Mouse (Mus musculus): ENCODE measurements at regions not wholly inside any gene's neighbourhood (a gene's known extent, or its start where the extent isn't known, plus 50 kb on each side); places are given as distances from the start of the nearest gene placed in this dataset.

DNA sequence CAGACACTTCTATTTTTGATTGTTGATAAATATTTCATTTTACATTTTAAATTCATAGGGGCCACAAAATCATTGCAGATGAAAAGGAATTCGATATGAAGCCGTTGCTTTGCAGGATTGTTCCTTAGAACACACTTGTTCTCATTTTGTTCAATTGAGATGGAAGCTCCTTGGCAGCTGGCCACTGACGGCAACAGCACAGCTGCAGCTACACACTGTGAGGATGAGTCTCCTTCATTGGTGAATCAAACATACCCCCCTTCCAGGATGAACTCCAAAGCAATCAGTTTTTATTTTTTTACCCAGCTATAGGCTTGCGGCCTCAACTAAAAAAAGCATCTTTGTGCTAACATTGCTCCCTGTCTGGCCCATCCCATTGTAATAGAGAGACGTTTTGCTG is 475.1 kb downstream of the Tbl1xr1 start:
- TF ChIP-seq CTCF (IDR thresholded peaks at IDR 0.05; ENCODE audit: borderline replicate concordance, extremely low read depth, insufficient read depth, insufficient read length) (no peak), POLR2A (IDR thresholded peaks at IDR 0.05; ENCODE audit: borderline replicate concordance, extremely low read depth, insufficient read depth, insufficient read length, poor library complexity, severe bottlenecking) (no peak)

Measured in brain, embryonic 14.5 days (tissue).